Mouse (Mus musculus) gastrocnemius, adult 18-20 months (tissue): Measurements from ENCODE around the gene Cd59a. TPM values are rescaled to one million over a fixed set of nuclear protein-coding genes. Genes with fewer than 3 reads are reported as not detected.
"Not testable (repeated sequence)": the region's sequence is repeated elsewhere in the genome, so short reads cannot be mapped to it uniquely, and the experiment has no call there.

Experiments
- DNase-seq: peaks from one replicate; pipeline ENCODE4 v3.0.0; 2021; ENCODE audit warnings: low spot score
- long read RNA-seq, 2 experiments: library from polyadenylated mRNA; stranded (forward); transcript quantifications; one replicate each; pipeline ENCODE4 v2.0.0; 2021
- total RNA-seq, 2 experiments: library from RNA; stranded (reverse); gene quantifications; 2 replicates each; pipeline ENCODE4 v1.2.3; 2021

Cd59a gene
- 10 to 100 TPM; 15.0 to 16.7 TPM for total RNA-seq
- long read RNA-seq, experiment 1, transcript Cd59a-201 (4 exons, 1,691 nt), result major isoform, 24 of 32 reads
- long read RNA-seq, experiment 1, partial matches to known transcripts, result 0 of 32 reads
- long read RNA-seq, experiment 1, other reads (novel, unspliced or antisense), result 8 of 32 reads
- long read RNA-seq, experiment 2, transcript Cd59a-201 (4 exons, 1,691 nt), result major isoform, 13 of 19 reads
- long read RNA-seq, experiment 2, partial matches to known transcripts, result 0 of 19 reads
- long read RNA-seq, experiment 2, other reads (novel, unspliced or antisense), result 3 of 19 reads

- peak; percentile 81 for DNase-seq
Measured at GRCm38 (mm10) chr2:104095741-104096213, at the start of gene Cd59a. Cd59a (plus strand) TSS chr2:104095801.

GRCm38 (mm10) chr2:104058381-104058780, 37.2 kb upstream of the Cd59a start:
- no peak for DNase-seq

GRCm38 (mm10) chr2:104058954-104059353, 36.6 kb upstream of the Cd59a start:
- DNase-seq, result no peak

GRCm38 (mm10) chr2:104059786-104060185, 35.8 kb upstream of the Cd59a start:
- no peak for DNase-seq

GRCm38 (mm10) chr2:104060996-104061395, 34.6 kb upstream of the Cd59a start:
- no peak for DNase-seq

GRCm38 (mm10) chr2:104062665-104063064, 32.9 kb upstream of the Cd59a start:
- DNase-seq, result no peak

GRCm38 (mm10) chr2:104064152-104064551, 31.4 kb upstream of the Cd59a start:
- DNase-seq, result no peak

GRCm38 (mm10) chr2:104065526-104065925, 30.1 kb upstream of the Cd59a start, which contains the start of gene Gm10912:
Gm10912 (plus strand) TSS chr2:104065826.
- DNase-seq, result not testable (repeated sequence)

- not testable (repeated sequence) for DNase-seq
Measured at GRCm38 (mm10) chr2:104068450-104068849, 27.2 kb upstream of the Cd59a start, which contains the start of gene Gm10799. Gm10799 (minus strand) TSS chr2:104068550.

GRCm38 (mm10) chr2:104069704-104070185, 25.9 kb upstream of the Cd59a start, which contains the start of gene Cd59b:
Cd59b (plus strand) TSS chr2:104069849.
- DNase-seq, result peak; percentile 48

GRCm38 (mm10) chr2:104078285-104078684, 17.3 kb upstream of the Cd59a start:
- not testable (repeated sequence) for DNase-seq

- DNase-seq, result not testable (repeated sequence)
Measured at GRCm38 (mm10) chr2:104081436-104082050, 14.1 kb upstream of the Cd59a start.

GRCm38 (mm10) chr2:104082474-104082873, 13.1 kb upstream of the Cd59a start:
- no peak for DNase-seq

- not testable (repeated sequence) for DNase-seq
Measured at GRCm38 (mm10) chr2:104084027-104084426, 11.6 kb upstream of the Cd59a start.

GRCm38 (mm10) chr2:104087562-104087961, 8.0 kb upstream of the Cd59a start:
- DNase-seq, result not testable (repeated sequence)

- DNase-seq, result no peak
Measured at GRCm38 (mm10) chr2:104093305-104093704, 2.3 kb upstream of the Cd59a start.

- no peak for DNase-seq
Measured at GRCm38 (mm10) chr2:104096256-104096655, 655 bp downstream of the Cd59a start.

GRCm38 (mm10) chr2:104096796-104097195, 1.2 kb downstream of the Cd59a start:
- not testable (repeated sequence) for DNase-seq

GRCm38 (mm10) chr2:104097396-104097795, 1.8 kb downstream of the Cd59a start:
- DNase-seq, result not testable (repeated sequence)

- no peak for DNase-seq
Measured at GRCm38 (mm10) chr2:104098529-104099230, 3.1 kb downstream of the Cd59a start.

GRCm38 (mm10) chr2:104099231-104099585, 3.6 kb downstream of the Cd59a start:
- DNase-seq, result no peak

- DNase-seq, result no peak
Measured at GRCm38 (mm10) chr2:104099946-104100345, 4.3 kb downstream of the Cd59a start.
